8 mouse cellular contexts compared by ENCODE assay signal in genomic region chr4:46039899-46040298, GRCm38 (mm10). TPM values are rescaled to one million over a fixed set of nuclear protein-coding genes. Genes with fewer than 3 reads are reported as not detected.
DNase-seq lines count a peak whose midpoint lies in the region; ATAC-seq lines count a peak whose summit lies in the region.

No protein-coding gene starts in this region.

- 0 out of 2 replicates have a peak, but pooled peaks cover 6% of the 10 kb centered on the region for H3K27me3 ChIP-seq in heart, embryonic 12.5 days (replicated peaks)
- peaks cover 76% of the 10 kb centered on the region for H3K27me3 ChIP-seq in embryonic facial prominence, embryonic 10.5 days (replicated peaks; ENCODE audit: low read depth, poor library complexity, severe bottlenecking)

- peak overlapping the region; percentile 95 for H3K9ac ChIP-seq in heart, embryonic 12.5 days

- peak overlapping the region; percentile 90 for H3K4me3 ChIP-seq in heart, embryonic 12.5 days
- H3K4me3 ChIP-seq in embryonic facial prominence, embryonic 10.5 days = peak overlapping the region; percentile 73

- no peak for ATAC-seq in heart, embryonic 12.5 days (ENCODE audit: insufficient number of reproducible peaks, low FRiP score)

- DNase-seq in heart, postnatal 10 days = no peak
- DNase-seq in embryonic facial prominence, embryonic 10.5 days (ENCODE audit: low spot score) = no peak
- peak; percentile 20 for DNase-seq in induced T-regulatory cell, adult 2 months (ENCODE audit: low read depth)
- DNase-seq in neural tube, embryonic 10.5 days (ENCODE audit: extremely low spot score, low spot score) = peak; percentile 27
- no peak for DNase-seq in layer of hippocampus, adult 9-11 months
- DNase-seq in MN1 (ENCODE audit: low spot score) = no peak
- no peak for DNase-seq in kidney, adult 11 months

- 10% methylated on average over 6 of the region's 6 CpGs for WGBS in heart, embryonic 12.5 days
- 12% methylated on average over 6 of the region's 6 CpGs for WGBS in embryonic facial prominence, embryonic 10.5 days

- no peaks in the 10 kb centered on the region for H3K9me3 ChIP-seq in heart, embryonic 12.5 days (replicated peaks)
- H3K9me3 ChIP-seq in embryonic facial prominence, embryonic 10.5 days = no peaks in the 10 kb centered on the region

- peak overlapping the region; percentile 100 for H3K27ac ChIP-seq in heart, embryonic 12.5 days (ENCODE audit: poor library complexity, severe bottlenecking)
- peak overlapping the region; percentile 54 for H3K27ac ChIP-seq in embryonic facial prominence, embryonic 10.5 days (replicated peaks)

- 0 out of 2 replicates have a peak, but pooled peaks cover 3% of the 10 kb centered on the region for H3K36me3 ChIP-seq in heart, embryonic 12.5 days
- H3K36me3 ChIP-seq in embryonic facial prominence, embryonic 10.5 days (replicated peaks) = no peaks in the 10 kb centered on the region

- peaks cover 48% of the 10 kb centered on the region for H3K4me1 ChIP-seq in heart, embryonic 12.5 days (replicated peaks)
- H3K4me1 ChIP-seq in embryonic facial prominence, embryonic 10.5 days = peaks cover 36% of the 10 kb centered on the region

- peak overlapping the region; percentile 80 for H3K4me2 ChIP-seq in heart, embryonic 12.5 days

- intact Hi-C loops in heart, postnatal 10 days (cut with DNase I) = loop anchor here (2.0 kb wide), 1 partner anchor 25 kb away; no protein-coding TSS in a partner anchor

RNA-seq across cellular contexts. Expression of gene Tmod1, which starts 1.2 kb away (rescaled TPM):
- 195 and 203 TPM in 2 replicates for polyA plus RNA-seq in heart, embryonic 12.5 days (2016; fragmentation: Nextera tagmentation; extraction: Ambion mirVana)
- total RNA-seq in heart, postnatal 10 days (2021) = 100 to 1,000 TPM; 263 to 279 TPM
- polyA plus RNA-seq in embryonic facial prominence, embryonic 10.5 days (2016; fragmentation: Nextera tagmentation; extraction: Ambion mirVana) = 2.8 and 3.0 TPM in 2 replicates

Comparison
In these comparisons a context has a peak if more than half of its experiments do, and no peak if none do; other contexts are left out.
1. DNase-seq: peak in induced T-regulatory cell, adult 2 months (single experiment) and neural tube, embryonic 10.5 days (single experiment); none in heart, postnatal 10 days (0 of 2), embryonic facial prominence, embryonic 10.5 days (single experiment), layer of hippocampus, adult 9-11 months (single experiment), MN1 (single experiment) and kidney, adult 11 months (single experiment).
2. RNA of gene Tmod1, which starts 1.2 kb away (polyA plus RNA-seq): 195 to 203 TPM in heart, embryonic 12.5 days; 2.8 to 3.0 TPM in embryonic facial prominence, embryonic 10.5 days; every median in the first group is over 10 times any median in the second.